Mouse (Mus musculus): Measurements from ENCODE around the gene Pon1. TPM values are rescaled to one million over a fixed set of nuclear protein-coding genes. Genes with fewer than 3 reads are reported as not detected.

The Pon1 gene
- polyA plus RNA-seq, 1 experiment from 2014 or later: 0.18 TPM

- Histone ChIP-seq H3K4me3 (ENCODE audit: low read length) (no peak overlapping the region), H3K27ac (ENCODE audit: low read length) (no peak overlapping the region), H3K9ac (ENCODE audit: low read length) (no peak overlapping the region), H3K4me1 (replicated peaks; ENCODE audit: control insufficient read depth, insufficient read depth, low read length) (no peaks in the 10 kb centered on the region), H3K36me3 (ENCODE audit: control insufficient read depth, insufficient read depth, low read length) (no peaks in the 10 kb centered on the region), H3K9me3 (ENCODE audit: control insufficient read depth, low read length) (no peaks in the 10 kb centered on the region), H3K27me3 (ENCODE audit: control insufficient read depth, insufficient read depth, low read depth, low read length) (no peaks in the 10 kb centered on the region), H3K4me2 (ENCODE audit: low read depth, low read length) (no peak overlapping the region)
- no peak for ATAC-seq (ENCODE audit: low read depth)
- WGBS: 94% methylated on average over 4 of the region's 4 CpGs
Measured at GRCm38 (mm10) chr6:5218190-5218589, 24.4 kb upstream of the Pon1 start.

GRCm38 (mm10) chr6:5207817-5208216, 14.1 kb upstream of the Pon1 start:
- WGBS: 73% methylated on average over 2 of the region's 2 CpGs
- no peaks in the 10 kb centered on the region for H3K27me3 ChIP-seq (ENCODE audit: control insufficient read depth, insufficient read depth, low read depth, low read length)
- H3K4me3 ChIP-seq (ENCODE audit: low read length): no peak overlapping the region
- H3K4me2 ChIP-seq (ENCODE audit: low read depth, low read length): no peak overlapping the region
- no peaks in the 10 kb centered on the region for H3K36me3 ChIP-seq (ENCODE audit: control insufficient read depth, insufficient read depth, low read length)
- no peak overlapping the region for H3K9ac ChIP-seq (ENCODE audit: low read length)
- no peaks in the 10 kb centered on the region for H3K4me1 ChIP-seq (replicated peaks; ENCODE audit: control insufficient read depth, insufficient read depth, low read length)
- no peak overlapping the region for H3K27ac ChIP-seq (ENCODE audit: low read length)
- no peak for ATAC-seq (ENCODE audit: low read depth)
- H3K9me3 ChIP-seq (ENCODE audit: control insufficient read depth, low read length): no peaks in the 10 kb centered on the region

GRCm38 (mm10) chr6:5199916-5200315, 6.2 kb upstream of the Pon1 start:
- H3K4me1 ChIP-seq (replicated peaks; ENCODE audit: control insufficient read depth, insufficient read depth, low read length): no peaks in the 10 kb centered on the region
- H3K27me3 ChIP-seq (ENCODE audit: control insufficient read depth, insufficient read depth, low read depth, low read length): no peaks in the 10 kb centered on the region
- no peak overlapping the region for H3K4me2 ChIP-seq (ENCODE audit: low read depth, low read length)
- 66% methylated on average over 3 of the region's 3 CpGs for WGBS
- H3K36me3 ChIP-seq (ENCODE audit: control insufficient read depth, insufficient read depth, low read length): no peaks in the 10 kb centered on the region
- H3K27ac ChIP-seq (ENCODE audit: low read length): no peak overlapping the region
- ATAC-seq (ENCODE audit: low read depth): no peak
- H3K4me3 ChIP-seq (ENCODE audit: low read length): no peak overlapping the region
- no peak overlapping the region for H3K9ac ChIP-seq (ENCODE audit: low read length)
- H3K9me3 ChIP-seq (ENCODE audit: control insufficient read depth, low read length): no peaks in the 10 kb centered on the region

DNA sequence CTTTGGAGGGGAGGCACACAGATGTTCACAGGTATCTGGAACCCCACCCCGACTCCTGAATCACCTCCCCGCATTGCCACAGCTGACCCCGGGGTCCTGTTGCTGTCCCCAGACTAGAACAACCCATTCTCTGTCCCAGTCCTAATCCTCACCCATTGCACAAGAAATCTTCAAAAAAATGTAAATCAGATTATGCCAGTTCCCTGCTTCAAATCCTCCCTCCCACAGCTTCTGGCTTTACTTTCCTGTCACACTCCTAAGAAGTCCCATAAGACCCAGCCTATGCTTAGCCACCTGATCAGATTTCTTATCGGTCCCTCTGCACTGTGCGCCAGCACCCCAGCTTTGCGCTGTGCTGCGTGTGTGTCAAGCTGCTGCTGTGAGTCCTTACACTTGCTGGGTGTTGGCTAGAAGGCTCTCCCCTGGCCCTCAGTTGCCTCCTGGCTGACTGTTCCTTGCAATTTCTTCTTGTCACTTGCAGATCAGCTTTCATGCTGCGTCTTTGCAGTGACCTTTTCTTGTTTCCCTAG, 5.7 kb upstream of the Pon1 start:
- no peaks in the 10 kb centered on the region for H3K27me3 ChIP-seq (ENCODE audit: control insufficient read depth, insufficient read depth, low read depth, low read length)
- no peak for ATAC-seq (ENCODE audit: low read depth)
- H3K9me3 ChIP-seq (ENCODE audit: control insufficient read depth, low read length): no peaks in the 10 kb centered on the region
- no peak overlapping the region for H3K4me3 ChIP-seq (ENCODE audit: low read length)
- no peak overlapping the region for H3K27ac ChIP-seq (ENCODE audit: low read length)
- no peaks in the 10 kb centered on the region for H3K36me3 ChIP-seq (ENCODE audit: control insufficient read depth, insufficient read depth, low read length)
- 89% methylated on average over 8 of the region's 8 CpGs for WGBS
- no peak overlapping the region for H3K4me2 ChIP-seq (ENCODE audit: low read depth, low read length)
- no peak overlapping the region for H3K9ac ChIP-seq (ENCODE audit: low read length)
- H3K4me1 ChIP-seq (replicated peaks; ENCODE audit: control insufficient read depth, insufficient read depth, low read length): no peaks in the 10 kb centered on the region

DNA sequence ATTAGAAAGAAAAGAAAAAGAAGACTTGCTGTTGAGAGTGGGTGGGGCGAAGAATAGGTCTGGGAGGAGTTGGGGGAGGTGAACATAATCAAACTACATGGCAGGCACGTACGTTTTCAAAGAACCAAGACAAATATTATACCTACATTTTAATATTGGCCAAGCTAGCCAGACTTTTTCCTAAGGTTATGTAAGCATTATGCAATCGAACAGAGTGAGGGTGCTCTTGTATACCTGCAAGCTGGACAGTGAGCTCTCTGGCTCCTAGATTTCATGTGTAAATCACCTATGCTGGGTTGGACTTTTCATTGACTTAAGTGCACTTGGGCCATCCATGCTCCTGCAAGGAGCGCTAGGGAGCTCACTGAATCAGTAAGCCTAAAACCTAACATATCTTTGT, 4.8 kb upstream of the Pon1 start:
- Histone ChIP-seq H3K4me2 (ENCODE audit: low read depth, low read length) (no peak overlapping the region), H3K36me3 (ENCODE audit: control insufficient read depth, insufficient read depth, low read length) (no peaks in the 10 kb centered on the region), H3K4me3 (ENCODE audit: low read length) (no peak overlapping the region), H3K9me3 (ENCODE audit: control insufficient read depth, low read length) (no peaks in the 10 kb centered on the region), H3K9ac (ENCODE audit: low read length) (no peak overlapping the region), H3K4me1 (replicated peaks; ENCODE audit: control insufficient read depth, insufficient read depth, low read length) (no peaks in the 10 kb centered on the region), H3K27ac (ENCODE audit: low read length) (no peak overlapping the region), H3K27me3 (ENCODE audit: control insufficient read depth, insufficient read depth, low read depth, low read length) (no peaks in the 10 kb centered on the region)
- ATAC-seq (ENCODE audit: low read depth): no peak
- WGBS: 78% methylated on average over 5 of the region's 5 CpGs

- Histone ChIP-seq H3K4me2 (ENCODE audit: low read depth, low read length) (no peak overlapping the region), H3K9ac (ENCODE audit: low read length) (no peak overlapping the region), H3K27ac (ENCODE audit: low read length) (no peak overlapping the region), H3K36me3 (ENCODE audit: control insufficient read depth, insufficient read depth, low read length) (no peaks in the 10 kb centered on the region), H3K4me1 (replicated peaks; ENCODE audit: control insufficient read depth, insufficient read depth, low read length) (no peaks in the 10 kb centered on the region), H3K9me3 (ENCODE audit: control insufficient read depth, low read length) (no peaks in the 10 kb centered on the region), H3K27me3 (ENCODE audit: control insufficient read depth, insufficient read depth, low read depth, low read length) (no peaks in the 10 kb centered on the region), H3K4me3 (ENCODE audit: low read length) (no peak overlapping the region)
- no peak for ATAC-seq (ENCODE audit: low read depth)
- WGBS: 74% methylated on average over 4 of the region's 4 CpGs
Measured at GRCm38 (mm10) chr6:5190761-5191160, 3.0 kb downstream of the Pon1 start.

DNA sequence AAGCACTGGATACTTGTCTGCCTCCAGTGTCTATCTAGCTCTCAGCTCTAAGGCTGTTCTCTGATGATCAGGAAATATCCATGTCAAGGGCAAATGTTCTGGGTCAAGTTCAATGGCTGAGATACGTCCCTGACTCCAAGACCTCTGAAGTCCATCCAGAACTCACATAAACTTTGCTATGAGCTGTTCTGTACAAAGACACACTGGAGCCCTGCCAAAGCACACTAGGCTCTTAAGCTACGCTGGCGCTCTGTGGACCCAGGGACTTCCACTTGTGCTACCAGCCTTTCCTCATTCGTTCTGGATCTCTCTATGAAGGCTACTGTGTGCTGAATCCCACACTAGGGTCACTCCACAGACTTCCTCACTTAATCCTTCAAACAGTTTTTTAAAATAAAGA, 4.2 kb downstream of the Pon1 start:
- no peaks in the 10 kb centered on the region for H3K4me1 ChIP-seq (replicated peaks; ENCODE audit: control insufficient read depth, insufficient read depth, low read length)
- no peaks in the 10 kb centered on the region for H3K27me3 ChIP-seq (ENCODE audit: control insufficient read depth, insufficient read depth, low read depth, low read length)
- no peak overlapping the region for H3K4me2 ChIP-seq (ENCODE audit: low read depth, low read length)
- no peaks in the 10 kb centered on the region for H3K9me3 ChIP-seq (ENCODE audit: control insufficient read depth, low read length)
- no peaks in the 10 kb centered on the region for H3K36me3 ChIP-seq (ENCODE audit: control insufficient read depth, insufficient read depth, low read length)
- peak; percentile 87; the same call in 1 of the 2 replicates for ATAC-seq (ENCODE audit: low read depth)
- no peak overlapping the region for H3K9ac ChIP-seq (ENCODE audit: low read length)
- 20% methylated on average over 4 of the region's 4 CpGs for WGBS
- no peak overlapping the region for H3K4me3 ChIP-seq (ENCODE audit: low read length)
- no peak overlapping the region for H3K27ac ChIP-seq (ENCODE audit: low read length)

DNA sequence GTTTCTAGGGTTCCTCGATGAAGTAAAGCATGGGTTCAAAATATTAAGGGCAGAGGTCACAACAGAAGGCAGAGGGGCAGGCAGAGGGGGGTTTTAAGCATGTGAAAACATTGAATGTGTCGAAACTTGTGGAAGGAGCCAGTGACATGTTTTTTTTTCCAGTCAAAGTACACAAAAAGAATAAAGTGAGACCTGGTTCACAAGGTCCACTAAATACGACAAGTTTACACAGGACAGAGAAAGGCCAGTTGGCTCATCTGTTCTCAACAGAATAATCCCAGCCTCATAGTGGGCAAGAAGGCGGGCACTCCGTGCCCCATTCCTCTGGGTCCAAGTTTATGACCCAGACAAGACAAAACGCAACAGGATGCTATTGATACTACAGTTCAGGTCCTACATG, 4.8 kb downstream of the Pon1 start:
- Histone ChIP-seq H3K9ac (ENCODE audit: low read length) (no peak overlapping the region), H3K27ac (ENCODE audit: low read length) (no peak overlapping the region)

GRCm38 (mm10) chr6:5188036-5188435, 5.7 kb downstream of the Pon1 start:
- H3K36me3 ChIP-seq (ENCODE audit: control insufficient read depth, insufficient read depth, low read length): no peaks in the 10 kb centered on the region
- H3K9me3 ChIP-seq (ENCODE audit: control insufficient read depth, low read length): no peaks in the 10 kb centered on the region
- ATAC-seq (ENCODE audit: low read depth): no peak
- H3K4me2 ChIP-seq (ENCODE audit: low read depth, low read length): no peak overlapping the region
- H3K27ac ChIP-seq (ENCODE audit: low read length): no peak overlapping the region
- H3K9ac ChIP-seq (ENCODE audit: low read length): no peak overlapping the region
- no peaks in the 10 kb centered on the region for H3K4me1 ChIP-seq (replicated peaks; ENCODE audit: control insufficient read depth, insufficient read depth, low read length)
- WGBS: 75% methylated on average over 5 of the region's 5 CpGs
- H3K4me3 ChIP-seq (ENCODE audit: low read length): no peak overlapping the region
- H3K27me3 ChIP-seq (ENCODE audit: control insufficient read depth, insufficient read depth, low read depth, low read length): no peaks in the 10 kb centered on the region

More for the DNA sequence above, 4.8 kb downstream of the Pon1 start:
- 57% methylated on average over 6 of the region's 6 CpGs for WGBS
- H3K36me3 ChIP-seq (ENCODE audit: control insufficient read depth, insufficient read depth, low read length): no peaks in the 10 kb centered on the region
- no peaks in the 10 kb centered on the region for H3K27me3 ChIP-seq (ENCODE audit: control insufficient read depth, insufficient read depth, low read depth, low read length)
- no peaks in the 10 kb centered on the region for H3K4me1 ChIP-seq (replicated peaks; ENCODE audit: control insufficient read depth, insufficient read depth, low read length)
- no peak overlapping the region for H3K4me2 ChIP-seq (ENCODE audit: low read depth, low read length)
- no peak for ATAC-seq (ENCODE audit: low read depth)
- H3K9me3 ChIP-seq (ENCODE audit: control insufficient read depth, low read length): no peaks in the 10 kb centered on the region
- no peak overlapping the region for H3K4me3 ChIP-seq (ENCODE audit: low read length)

DNA sequence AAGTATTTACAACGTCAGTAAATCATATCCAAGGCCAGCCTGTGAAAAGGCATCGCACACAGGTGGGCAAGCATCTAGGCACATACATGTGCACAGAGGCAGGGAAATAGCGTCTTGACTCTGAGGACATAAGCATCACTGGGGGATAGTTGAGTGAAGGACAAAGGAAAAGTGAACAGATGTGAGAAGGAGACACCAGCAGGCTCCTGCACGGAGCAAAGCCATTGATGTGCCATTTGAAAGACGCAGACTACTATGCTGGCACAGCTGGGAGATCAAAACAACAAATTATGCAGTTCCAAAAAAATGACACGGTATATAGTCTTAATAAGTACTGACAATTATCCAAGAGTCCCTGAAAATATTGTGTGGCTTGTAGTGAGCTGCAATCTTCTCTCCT, 6.2 kb downstream of the Pon1 start:
- H3K4me3 ChIP-seq (ENCODE audit: low read length): no peak overlapping the region
- no peaks in the 10 kb centered on the region for H3K27me3 ChIP-seq (ENCODE audit: control insufficient read depth, insufficient read depth, low read depth, low read length)
- no peak overlapping the region for H3K4me2 ChIP-seq (ENCODE audit: low read depth, low read length)
- no peak overlapping the region for H3K27ac ChIP-seq (ENCODE audit: low read length)
- no peaks in the 10 kb centered on the region for H3K9me3 ChIP-seq (ENCODE audit: control insufficient read depth, low read length)
- no peak overlapping the region for H3K9ac ChIP-seq (ENCODE audit: low read length)
- H3K4me1 ChIP-seq (replicated peaks; ENCODE audit: control insufficient read depth, insufficient read depth, low read length): no peaks in the 10 kb centered on the region
- ATAC-seq (ENCODE audit: low read depth): no peak
- H3K36me3 ChIP-seq (ENCODE audit: control insufficient read depth, insufficient read depth, low read length): no peaks in the 10 kb centered on the region
- WGBS: 76% methylated on average over 6 of the region's 6 CpGs

All from lung, embryonic 16.5 days (tissue).